8 mouse cellular contexts compared by ENCODE assay signal in genomic region chr9:58489133-58489864, GRCm38 (mm10). TPM values are rescaled to one million over a fixed set of nuclear protein-coding genes. Genes with fewer than 3 reads are reported as not detected.
DNase-seq lines count a peak whose midpoint lies in the region; ATAC-seq and TF ChIP-seq lines count a peak whose summit lies in the region.

No protein-coding gene starts in this region.

- DNase-seq in adrenal gland, adult (ENCODE audit: inconsistent age in 2 of 2, low spot score in 1 of 2) = peak; percentile 7 to 39
- DNase-seq in adrenal gland, adult 8-10 months = no peak
- DNase-seq in lung, embryonic 14.5 days = peak; percentile 11
- DNase-seq in lung, postnatal 36 days = no peak
- DNase-seq in hindbrain, embryonic 11.5 days (ENCODE audit: low spot score) = peak; percentile 46
- DNase-seq in thymus, postnatal 4 days = no peak
- DNase-seq in layer of hippocampus, postnatal 36 days = no peak

- no peak overlapping the region for H3K27ac ChIP-seq in lung, embryonic 14.5 days (ENCODE audit: low read depth)
- no peak overlapping the region for H3K27ac ChIP-seq in hindbrain, embryonic 11.5 days (ENCODE audit: low read depth, low read length)
- peak overlapping the region; percentile 94 for H3K27ac ChIP-seq in midbrain, embryonic 15.5 days

- no peaks in the 10 kb centered on the region for H3K36me3 ChIP-seq in lung, embryonic 14.5 days (ENCODE audit: insufficient read depth)
- no peaks in the 10 kb centered on the region for H3K36me3 ChIP-seq in hindbrain, embryonic 11.5 days (ENCODE audit: control insufficient read depth, insufficient read depth, low read length)
- H3K36me3 ChIP-seq in midbrain, embryonic 15.5 days (replicated peaks) = no peaks in the 10 kb centered on the region; the same call in 1 of the 2 replicates

- H3K27me3 ChIP-seq in lung, embryonic 14.5 days (ENCODE audit: insufficient read depth, low read length) = peaks cover 28% of the 10 kb centered on the region
- peaks cover 15% of the 10 kb centered on the region for H3K27me3 ChIP-seq in hindbrain, embryonic 11.5 days (ENCODE audit: control insufficient read depth, insufficient read depth, low read length)
- H3K27me3 ChIP-seq in midbrain, embryonic 15.5 days (replicated peaks) = 0 out of 2 replicates have a peak, but pooled peaks cover 4% of the 10 kb centered on the region

- peak overlapping the region; percentile 99 for H3K4me2 ChIP-seq in lung, embryonic 14.5 days
- H3K4me2 ChIP-seq in hindbrain, embryonic 11.5 days (replicated peaks; ENCODE audit: low read depth, low read length) = peak overlapping the region; percentile 98
- H3K4me2 ChIP-seq in midbrain, embryonic 15.5 days = peak overlapping the region; percentile 90

- no peak for TF ChIP-seq CTCF in lung, embryonic 14.5 days (IDR thresholded peaks at IDR 0.05; ENCODE audit: low read depth)

- H3K4me3 ChIP-seq in lung, embryonic 14.5 days (ENCODE audit: low read depth, low read length) = peak overlapping the region; percentile 59
- peak overlapping the region; percentile 48 for H3K4me3 ChIP-seq in hindbrain, embryonic 11.5 days (ENCODE audit: low read depth, low read length)
- H3K4me3 ChIP-seq in midbrain, embryonic 15.5 days = peak overlapping the region; percentile 70

- 0 out of 2 replicates have a peak, but pooled peaks have one; percentile 23 for ATAC-seq in lung, embryonic 14.5 days (ENCODE audit: insufficient read depth)
- ATAC-seq in hindbrain, embryonic 11.5 days (ENCODE audit: low FRiP score) = peak; percentile 50
- ATAC-seq in midbrain, embryonic 15.5 days (replicated peaks) = peak; percentile 43

- H3K9ac ChIP-seq in lung, embryonic 14.5 days = peak overlapping the region; percentile 74
- H3K9ac ChIP-seq in hindbrain, embryonic 11.5 days (ENCODE audit: low read depth, low read length) = peak overlapping the region; percentile 85
- H3K9ac ChIP-seq in midbrain, embryonic 15.5 days = peak overlapping the region; percentile 81

- H3K4me1 ChIP-seq in lung, embryonic 14.5 days (ENCODE audit: insufficient read depth) = peaks cover 4% of the 10 kb centered on the region; the same call in 1 of the 2 replicates
- H3K4me1 ChIP-seq in hindbrain, embryonic 11.5 days (replicated peaks; ENCODE audit: control insufficient read depth, insufficient read depth, low read length) = peaks cover 4% of the 10 kb centered on the region
- peaks cover 39% of the 10 kb centered on the region for H3K4me1 ChIP-seq in midbrain, embryonic 15.5 days

- WGBS in lung, embryonic 14.5 days = 4% methylated on average over 13 of the region's 13 CpGs
- 1% methylated on average over 13 of the region's 13 CpGs for WGBS in hindbrain, embryonic 11.5 days
- 1% methylated on average over 13 of the region's 13 CpGs for WGBS in midbrain, embryonic 15.5 days

- H3K9me3 ChIP-seq in lung, embryonic 14.5 days (ENCODE audit: low read depth, low read length) = no peaks in the 10 kb centered on the region
- no peaks in the 10 kb centered on the region for H3K9me3 ChIP-seq in hindbrain, embryonic 11.5 days (ENCODE audit: control insufficient read depth, low read length)
- no peaks in the 10 kb centered on the region for H3K9me3 ChIP-seq in midbrain, embryonic 15.5 days

RNA-seq across cellular contexts. Expression of gene Insyn1, which starts 0.9 kb away (rescaled TPM):
- 10 to 100 TPM; 10.8 to 13.7 (median 12.4) TPM for total RNA-seq in adrenal gland, adult 8-10 months (2022)
- 1.9 and 3.0 TPM in 2 replicates for polyA plus RNA-seq in lung, embryonic 14.5 days (2014; fragmentation: Nextera tagmentation; extraction: Ambion mirVana)
- polyA plus RNA-seq in hindbrain, embryonic 11.5 days (2014; fragmentation: Nextera tagmentation; extraction: Ambion mirVana) = 2.3 and 2.6 TPM in 2 replicates
- polyA plus RNA-seq in midbrain, embryonic 15.5 days (2015; fragmentation: Nextera tagmentation; extraction: Ambion mirVana) = 10.9 and 14.2 TPM in 2 replicates
- 100 to 1,000 TPM; 232 to 236 TPM for total RNA-seq in layer of hippocampus, postnatal 36 days (2021)

Comparison
In these comparisons a context has a peak if more than half of its experiments do, and no peak if none do; other contexts are left out.
1. DNase-seq: peak in adrenal gland, adult (2 of 2), lung, embryonic 14.5 days (single experiment) and hindbrain, embryonic 11.5 days (single experiment); none in adrenal gland, adult 8-10 months (single experiment), lung, postnatal 36 days (single experiment), thymus, postnatal 4 days (single experiment) and layer of hippocampus, postnatal 36 days (0 of 2).
2. Peak in every context shown above with its lines, with median percentiles within 50 percentile points of each other: ATAC-seq, H3K4me2 ChIP-seq, H3K4me3 ChIP-seq and H3K9ac ChIP-seq.